Mouse (Mus musculus) embryonic facial prominence, embryonic 15.5 days (tissue): ENCODE measurements around the gene Zfp622. TPM values are rescaled to one million over a fixed set of nuclear protein-coding genes. Genes with fewer than 3 reads are reported as not detected.

Source experiments
- ATAC-seq: fragments of 200-750 bp; cut with Nextera tagmentation; 2 replicates; pipeline ENCODE4 v1.8.0; 2017; ENCODE audit warnings: low read depth, moderate TSS enrichment; ENCODE audit not compliant: insufficient number of reproducible peaks, low FRiP score, low TSS enrichment
- H3K27ac ChIP-seq: fragments of 300-500 bp; sonication (generic); replicated peaks from 2 replicates; pipeline ENCODE4 v1.5.1; 2015; ENCODE audit warnings: mild to moderate bottlenecking, inconsistent platforms
- H3K27me3 ChIP-seq: fragments of 300-500 bp; sonication (generic); 2 replicates; pipeline ENCODE4 v1.6.1; 2015; ENCODE audit warnings: inconsistent platforms
- H3K36me3 ChIP-seq: fragments of 300-500 bp; sonication (generic); 2 replicates; pipeline ENCODE4 v1.6.1; 2015; ENCODE audit warnings: mild to moderate bottlenecking, inconsistent platforms
- H3K4me1 ChIP-seq: fragments of 300-500 bp; sonication (generic); 2 replicates; pipeline ENCODE4 v1.6.1; 2015; ENCODE audit warnings: inconsistent platforms
- H3K4me2 ChIP-seq: fragments of 300-500 bp; sonication (generic); replicated peaks from 2 replicates; pipeline ENCODE4 v1.6.1; 2015; ENCODE audit warnings: mild to moderate bottlenecking, inconsistent platforms
- H3K4me3 ChIP-seq: fragments of 300-500 bp; sonication (generic); replicated peaks from 2 replicates; pipeline ENCODE4 v1.5.1; 2015; ENCODE audit warnings: mild to moderate bottlenecking, inconsistent platforms
- H3K9ac ChIP-seq: fragments of 300-500 bp; sonication (generic); 2 replicates; pipeline ENCODE4 v1.6.1; 2015; ENCODE audit warnings: inconsistent platforms
- H3K9me3 ChIP-seq: fragments of 300-500 bp; sonication (generic); replicated peaks from 2 replicates; pipeline ENCODE4 v1.6.1; 2016; ENCODE audit warnings: inconsistent platforms
- WGBS: fragments of 180-500 bp; shearing (Covaris S2); methylation state at CpG from one replicate; pipeline ENCODE4 v1.1.7; 2015; 5-methylcytosine and 5-hydroxymethylcytosine counted together
- polyA plus RNA-seq: library from polyadenylated mRNA; unstranded; fragments of >200 nt; fragmentation: Nextera tagmentation; extraction: Ambion mirVana; gene quantifications from 2 replicates; pipeline ENCODE4 v1.2.1, GENCODE M21; 2015

Gene Zfp622
- polyA plus RNA-seq, 1 experiment from 2014 or later: 31.4 TPM

GRCm38 (mm10) chr15:25948257-25949223 lies 35.6 kb upstream of the Zfp622 start:
- Histone ChIP-seq H3K27ac (no peak overlapping the region), H3K4me3 (no peak overlapping the region), H3K9me3 (no peaks in the 10 kb centered on the region), H3K4me2 (no peak overlapping the region), H3K9ac (no peak overlapping the region), H3K27me3 (no peaks in the 10 kb centered on the region), H3K4me1 (0 out of 2 replicates have a peak, but pooled peaks cover 3% of the 10 kb centered on the region), H3K36me3 (no peaks in the 10 kb centered on the region)
- 74% methylated on average over 26 of the region's 26 CpGs for WGBS
- ATAC-seq: no peak

- no peak overlapping the region for H3K9ac ChIP-seq
- H3K4me2 ChIP-seq: no peak overlapping the region
- H3K9me3 ChIP-seq: no peaks in the 10 kb centered on the region
- WGBS: 63% methylated on average over 9 of the region's 9 CpGs
- H3K4me1 ChIP-seq: 0 out of 2 replicates have a peak, but pooled peaks cover 3% of the 10 kb centered on the region
- no peak overlapping the region for H3K4me3 ChIP-seq
- H3K27me3 ChIP-seq: no peaks in the 10 kb centered on the region
- no peaks in the 10 kb centered on the region for H3K36me3 ChIP-seq
- no peak overlapping the region for H3K27ac ChIP-seq
- ATAC-seq: no peak
Observed at GRCm38 (mm10) chr15:25949696-25950095, 34.5 kb upstream of the Zfp622 start.

GRCm38 (mm10) chr15:25950584-25950983 lies 33.6 kb upstream of the Zfp622 start:
- no peak overlapping the region for H3K9ac ChIP-seq
- H3K9me3 ChIP-seq: no peaks in the 10 kb centered on the region
- ATAC-seq: no peak
- H3K27ac ChIP-seq: no peak overlapping the region
- no peaks in the 10 kb centered on the region for H3K27me3 ChIP-seq
- 0 out of 2 replicates have a peak, but pooled peaks cover 3% of the 10 kb centered on the region for H3K4me1 ChIP-seq
- H3K36me3 ChIP-seq: no peaks in the 10 kb centered on the region
- no peak overlapping the region for H3K4me3 ChIP-seq
- 84% methylated on average over 5 of the region's 5 CpGs for WGBS
- no peak overlapping the region for H3K4me2 ChIP-seq

- WGBS: 74% methylated on average over 4 of the region's 4 CpGs
- Histone ChIP-seq H3K4me2 (no peak overlapping the region), H3K9ac (no peak overlapping the region), H3K27ac (no peak overlapping the region), H3K4me1 (0 out of 2 replicates have a peak, but pooled peaks cover 3% of the 10 kb centered on the region), H3K4me3 (no peak overlapping the region), H3K9me3 (no peaks in the 10 kb centered on the region), H3K27me3 (no peaks in the 10 kb centered on the region), H3K36me3 (no peaks in the 10 kb centered on the region)
- no peak for ATAC-seq
Observed at GRCm38 (mm10) chr15:25951037-25951436, 33.1 kb upstream of the Zfp622 start.

- Histone ChIP-seq H3K4me2 (no peak overlapping the region), H3K9ac (no peak overlapping the region), H3K36me3 (no peaks in the 10 kb centered on the region), H3K4me3 (no peak overlapping the region), H3K4me1 (no peaks in the 10 kb centered on the region), H3K27ac (no peak overlapping the region), H3K9me3 (no peaks in the 10 kb centered on the region), H3K27me3 (no peaks in the 10 kb centered on the region)
- no peak for ATAC-seq
- WGBS: 65% methylated on average over 5 of the region's 5 CpGs
Observed at GRCm38 (mm10) chr15:25956001-25956400, 28.2 kb upstream of the Zfp622 start.

GRCm38 (mm10) chr15:25956422-25957117 lies 27.6 kb upstream of the Zfp622 start:
- peak; percentile 47; the same call in 1 of the 2 replicates for ATAC-seq
- Histone ChIP-seq H3K9ac (no peak overlapping the region), H3K36me3 (no peaks in the 10 kb centered on the region), H3K4me2 (no peak overlapping the region), H3K4me3 (no peak overlapping the region), H3K9me3 (no peaks in the 10 kb centered on the region), H3K27ac (no peak overlapping the region), H3K27me3 (no peaks in the 10 kb centered on the region), H3K4me1 (no peaks in the 10 kb centered on the region)
- 50% methylated on average over 11 of the region's 11 CpGs for WGBS

GRCm38 (mm10) chr15:25957651-25958050 lies 26.5 kb upstream of the Zfp622 start:
- H3K4me2 ChIP-seq: no peak overlapping the region
- no peaks in the 10 kb centered on the region for H3K9me3 ChIP-seq
- H3K9ac ChIP-seq: no peak overlapping the region
- no peak for ATAC-seq
- H3K27me3 ChIP-seq: no peaks in the 10 kb centered on the region
- 73% methylated on average over 10 of the region's 10 CpGs for WGBS
- H3K27ac ChIP-seq: no peak overlapping the region
- H3K4me1 ChIP-seq: no peaks in the 10 kb centered on the region
- no peak overlapping the region for H3K4me3 ChIP-seq
- H3K36me3 ChIP-seq: no peaks in the 10 kb centered on the region

GRCm38 (mm10) chr15:25959375-25959774 lies 24.8 kb upstream of the Zfp622 start:
- Histone ChIP-seq H3K27me3 (no peaks in the 10 kb centered on the region), H3K4me3 (no peak overlapping the region), H3K4me1 (no peaks in the 10 kb centered on the region), H3K9ac (no peak overlapping the region), H3K9me3 (no peaks in the 10 kb centered on the region), H3K27ac (no peak overlapping the region), H3K36me3 (no peaks in the 10 kb centered on the region), H3K4me2 (no peak overlapping the region)
- WGBS: 24% methylated on average over 5 of the region's 5 CpGs
- ATAC-seq: peak; percentile 74

GRCm38 (mm10) chr15:25960231-25960630 lies 23.9 kb upstream of the Zfp622 start:
- Histone ChIP-seq H3K9me3 (no peaks in the 10 kb centered on the region), H3K36me3 (no peaks in the 10 kb centered on the region), H3K27me3 (no peaks in the 10 kb centered on the region), H3K4me2 (no peak overlapping the region), H3K4me3 (no peak overlapping the region), H3K27ac (no peak overlapping the region), H3K9ac (no peak overlapping the region), H3K4me1 (no peaks in the 10 kb centered on the region)
- WGBS: 83% methylated on average over 5 of the region's 5 CpGs
- ATAC-seq: no peak

GRCm38 (mm10) chr15:25966220-25966774 lies 17.9 kb upstream of the Zfp622 start:
- Histone ChIP-seq H3K4me3 (no peak overlapping the region), H3K4me2 (no peak overlapping the region), H3K27ac (no peak overlapping the region), H3K4me1 (no peaks in the 10 kb centered on the region), H3K27me3 (no peaks in the 10 kb centered on the region), H3K9me3 (no peaks in the 10 kb centered on the region), H3K36me3 (no peaks in the 10 kb centered on the region), H3K9ac (no peak overlapping the region)
- ATAC-seq: no peak
- WGBS: 70% methylated on average over 6 of the region's 6 CpGs

- Histone ChIP-seq H3K27ac (no peak overlapping the region), H3K27me3 (no peaks in the 10 kb centered on the region), H3K9ac (no peak overlapping the region), H3K36me3 (no peaks in the 10 kb centered on the region), H3K4me3 (no peak overlapping the region), H3K4me2 (no peak overlapping the region), H3K9me3 (no peaks in the 10 kb centered on the region), H3K4me1 (no peaks in the 10 kb centered on the region)
- WGBS: 86% methylated on average over 9 of the region's 9 CpGs
- ATAC-seq: no peak
Observed at GRCm38 (mm10) chr15:25971596-25971995, 12.6 kb upstream of the Zfp622 start.
